ENCODE assay signal across 7 mouse cellular contexts in the genomic region with DNA sequence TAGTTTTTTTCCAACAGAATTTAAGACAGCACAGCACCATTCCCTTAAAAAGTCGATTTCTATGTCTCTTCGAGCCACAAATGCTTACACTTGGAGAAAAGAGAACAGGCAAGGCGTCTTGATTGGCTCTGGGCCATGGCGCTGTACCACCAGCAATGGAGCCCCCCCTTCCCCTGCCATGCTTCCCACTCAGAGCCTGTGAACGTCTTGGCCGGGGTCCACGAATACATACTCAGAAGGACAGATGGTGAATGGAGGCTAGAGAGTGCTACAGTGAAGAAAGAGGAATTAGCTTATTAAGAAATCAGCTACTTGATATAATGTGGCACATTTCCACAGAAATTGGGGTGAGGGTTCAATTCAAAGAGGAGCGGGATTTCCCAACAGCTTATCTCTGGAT. TPM values are rescaled to one million over a fixed set of nuclear protein-coding genes. Genes with fewer than 3 reads are reported as not detected.
DNase-seq lines count a peak whose midpoint lies in the region; ATAC-seq and TF ChIP-seq lines count a peak whose summit lies in the region.

No protein-coding gene starts in this region.

- H3K9me3 ChIP-seq in stomach, embryonic 15.5 days: no peaks in the 10 kb centered on the region
- 0 out of 2 replicates have a peak, but pooled peaks cover 4% of the 10 kb centered on the region for H3K9me3 ChIP-seq in heart, embryonic 12.5 days (replicated peaks)

- no peak; the same call in 1 of the 2 replicates for ATAC-seq in stomach, embryonic 15.5 days (ENCODE audit: insufficient read depth, low FRiP score, low read depth)
- no peak for ATAC-seq in heart, embryonic 12.5 days (ENCODE audit: insufficient number of reproducible peaks, low FRiP score)

- no peak overlapping the region; the same call in 1 of the 2 replicates for H3K4me2 ChIP-seq in stomach, embryonic 15.5 days
- no peak overlapping the region for H3K4me2 ChIP-seq in heart, embryonic 12.5 days

- intact Hi-C loops in left cerebral cortex, postnatal 36 days (cut with DNase I): no loop called here

- peaks cover 7% of the 10 kb centered on the region for H3K4me1 ChIP-seq in stomach, embryonic 15.5 days
- peaks cover 3% of the 10 kb centered on the region for H3K4me1 ChIP-seq in heart, embryonic 12.5 days (replicated peaks)

- no peaks in the 10 kb centered on the region for H3K27me3 ChIP-seq in stomach, embryonic 15.5 days (replicated peaks)
- H3K27me3 ChIP-seq in heart, embryonic 12.5 days (replicated peaks): 0 out of 2 replicates have a peak, but pooled peaks cover 3% of the 10 kb centered on the region

- no peak for TF ChIP-seq POLR2A in brain, embryonic 14.5 days (IDR thresholded peaks at IDR 0.05; ENCODE audit: borderline replicate concordance, extremely low read depth, insufficient read depth, insufficient read length, poor library complexity, severe bottlenecking)

- no peak overlapping the region for H3K9ac ChIP-seq in stomach, embryonic 15.5 days
- no peak overlapping the region for H3K9ac ChIP-seq in heart, embryonic 12.5 days

- 48% methylated on average over 8 of the region's 8 CpGs for WGBS in stomach, embryonic 15.5 days
- WGBS in heart, embryonic 12.5 days: 69% methylated on average over 8 of the region's 8 CpGs

- H3K4me3 ChIP-seq in stomach, embryonic 15.5 days (replicated peaks): no peak overlapping the region
- no peak overlapping the region for H3K4me3 ChIP-seq in heart, embryonic 12.5 days

- peak; percentile 49 for DNase-seq in NIH3T3 (ENCODE audit: low read depth)
- DNase-seq in brain, embryonic 14.5 days (ENCODE audit: low read depth): peak; percentile 98
- peak; percentile 70 to 78 for DNase-seq in frontal cortex, postnatal 14 days (ENCODE audit: low spot score in 2 of 2)
- DNase-seq in left cerebral cortex, postnatal 36 days (ENCODE audit: low spot score in 2 of 2): peak; percentile 81 to 82
- no peak for DNase-seq in adrenal gland, postnatal 4 days (ENCODE audit: low spot score in 2 of 2)

- TF ChIP-seq CTCF in brain, embryonic 14.5 days (IDR thresholded peaks at IDR 0.05; ENCODE audit: borderline replicate concordance, extremely low read depth, insufficient read depth, insufficient read length): no peak

- peak overlapping the region; percentile 21; the same call in 1 of the 2 replicates for H3K27ac ChIP-seq in stomach, embryonic 15.5 days
- no peak overlapping the region for H3K27ac ChIP-seq in heart, embryonic 12.5 days (ENCODE audit: poor library complexity, severe bottlenecking)

- H3K36me3 ChIP-seq in stomach, embryonic 15.5 days: no peaks in the 10 kb centered on the region
- no peaks in the 10 kb centered on the region for H3K36me3 ChIP-seq in heart, embryonic 12.5 days

RNA-seq across cellular contexts. Expression of gene Amer2, which starts 41.6 kb away (rescaled TPM):
- 25.7 and 27.4 TPM in 2 replicates for polyA plus RNA-seq in brain, embryonic 14.5 days (2012; rRNA removed)
- total RNA-seq in left cerebral cortex, postnatal 36 days (2021): 10 to 100 TPM; 36.7 to 42.5 TPM
- 1.4 TPM in 2 replicates for polyA plus RNA-seq in stomach, embryonic 15.5 days (2015; fragmentation: Nextera tagmentation; extraction: Ambion mirVana)
- total RNA-seq in adrenal gland, postnatal 4 days (2021): 1 to 10 TPM; 5.4 to 5.8 TPM
- 1.1 TPM in 2 replicates for polyA plus RNA-seq in heart, embryonic 12.5 days (2016; fragmentation: Nextera tagmentation; extraction: Ambion mirVana)

Comparison
In these comparisons a context has a peak if more than half of its experiments do, and no peak if none do; other contexts are left out.
1. DNase-seq: peak in NIH3T3 (single experiment), brain, embryonic 14.5 days (single experiment), frontal cortex, postnatal 14 days (2 of 2) and left cerebral cortex, postnatal 36 days (2 of 2); none in adrenal gland, postnatal 4 days (0 of 2).
2. RNA of gene Amer2, which starts 41.6 kb away (polyA plus RNA-seq): 25.7 to 27.4 TPM in brain, embryonic 14.5 days; 1.4 TPM in stomach, embryonic 15.5 days and 1.1 TPM in heart, embryonic 12.5 days; every median in the first group is over 10 times any median in the second.